Mouse (Mus musculus): ENCODE measurements at regions not wholly inside any gene's neighbourhood (a gene's known extent, or its start where the extent isn't known, plus 50 kb on each side); places are given as distances from the start of the nearest gene placed in this dataset.

DNA sequence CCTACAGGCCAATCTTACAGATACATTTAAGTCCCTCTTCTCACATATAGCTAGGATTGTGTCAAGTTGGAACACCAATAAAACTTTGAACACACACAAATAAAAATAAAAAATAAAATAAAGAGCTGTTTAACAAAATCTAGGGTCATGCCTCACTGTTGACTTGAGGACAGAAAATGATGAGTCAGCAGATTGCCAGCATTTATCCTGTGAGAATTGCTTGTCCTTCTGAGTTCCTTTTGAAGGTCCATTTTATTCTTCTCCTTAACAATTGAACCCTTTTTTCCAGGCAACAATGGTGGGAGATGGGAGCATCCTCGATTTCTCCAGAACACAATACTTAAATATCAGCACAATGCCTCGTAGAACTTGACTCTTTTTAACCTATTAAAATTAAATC is 1022.4 kb upstream of the Adgrl4 start:
- DNase-seq (ENCODE audit: inconsistent age in 2 of 2, low spot score in 1 of 2): no peak

GRCm38 (mm10) chr3:150416447-150416846 is 1021.2 kb upstream of the Adgrl4 start:
- DNase-seq (ENCODE audit: inconsistent age in 2 of 2, low spot score in 1 of 2): no peak

DNA sequence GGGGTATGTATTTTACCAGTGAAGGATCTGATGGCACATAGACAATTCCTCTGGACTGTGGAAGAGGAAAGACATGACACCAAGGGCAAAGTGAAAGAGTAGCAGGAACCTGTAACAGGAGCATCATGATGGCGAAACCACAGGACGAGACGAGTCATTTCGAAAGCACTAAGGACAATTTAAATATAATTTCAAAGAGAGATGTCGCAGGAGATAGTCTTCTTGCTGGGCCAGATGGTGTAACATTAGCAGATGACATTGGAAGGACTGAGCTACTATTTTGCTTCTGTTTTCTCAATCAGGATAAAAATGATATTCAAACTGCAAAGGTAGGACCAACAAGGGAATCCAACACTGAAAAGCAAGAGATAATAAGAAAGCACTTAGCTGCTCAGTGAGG is 1009.7 kb upstream of the Adgrl4 start:
- DNase-seq (ENCODE audit: inconsistent age in 2 of 2, low spot score in 1 of 2): no peak

GRCm38 (mm10) chr3:150431291-150431690 is 1006.4 kb upstream of the Adgrl4 start:
- no peak for DNase-seq (ENCODE audit: inconsistent age in 2 of 2, low spot score in 1 of 2)

DNA sequence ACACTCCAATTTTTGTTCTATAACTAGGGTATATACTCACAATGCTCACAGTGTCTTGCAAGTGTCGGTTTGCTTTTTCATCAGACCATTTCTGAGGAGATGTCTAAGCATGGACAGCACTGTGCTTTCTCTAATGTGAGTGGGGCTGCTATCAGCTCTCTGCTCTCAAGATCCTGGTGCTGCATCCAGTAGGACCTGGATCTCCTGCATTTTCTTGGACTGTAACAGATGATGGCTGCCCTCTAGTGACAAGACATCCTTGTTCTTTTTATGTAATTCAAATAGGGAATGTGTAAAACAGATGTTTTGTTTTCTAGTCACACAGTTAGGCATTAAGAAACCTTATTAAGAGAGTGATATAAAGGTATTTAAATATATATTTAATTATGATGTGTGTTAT is 1002.5 kb upstream of the Adgrl4 start:
- peak in 1 of 2 experiments; percentile 38 for DNase-seq (ENCODE audit: inconsistent age in 2 of 2, low spot score in 1 of 2)

- no peak for DNase-seq (ENCODE audit: inconsistent age in 2 of 2, low spot score in 1 of 2)
Observed at GRCm38 (mm10) chr3:150435818-150436607, 1001.7 kb upstream of the Adgrl4 start.
